Mouse (Mus musculus): ENCODE data around the gene Rnh1. TPM values are rescaled to one million over a fixed set of nuclear protein-coding genes. Genes with fewer than 3 reads are reported as not detected.

Rnh1 gene
- total RNA-seq, 4 experiments from 2014 or later: 339 to 382 (median 360) TPM

Small RNA genes lying within 50 kb of the gene (microRNA-seq; reads per million reads assigned to microRNA genes)
- gene Mir210: 158 to 285 reads per million in 2 experiments

Other genes with a start within 250 kb of the Rnh1 start
- gene Pgghg, start 231.5 kb downstream of the Rnh1 start, total RNA-seq (2022): 10 to 100 TPM; 37.1 to 69.0 (median 52.9) TPM
- 1 to 10 TPM; 1.1 to 2.7 (median 1.9) TPM for gene Ifitm5, start 222.6 kb downstream of the Rnh1 start, total RNA-seq (2022)
- not detected for gene Gm45717, start 216.9 kb downstream of the Rnh1 start, total RNA-seq (2022)
- 100 to 1,000 TPM; 431 to 671 (median 563) TPM for gene Ifitm2, start 216.9 kb downstream of the Rnh1 start, total RNA-seq (2022)
- gene Ifitm1, start 205.6 kb downstream of the Rnh1 start, total RNA-seq (2022): 10 to 100 TPM; 10.6 to 14.0 (median 13.4) TPM
- gene Ifitm3, start 162.1 kb downstream of the Rnh1 start, total RNA-seq (2022): 100 to 1,000 TPM; 105 to 128 (median 116) TPM
- gene Ifitm6, start 154.9 kb downstream of the Rnh1 start, total RNA-seq (2022): 1 to 10 TPM in 2 of 4 experiments, under 1 TPM in 1, not detected in 1; 0.81 to 1.5 (median 1.2) TPM
- not detected for gene Gm17387, start 143.7 kb downstream of the Rnh1 start, total RNA-seq (2022)
- 1 to 10 TPM; 2.0 to 6.1 (median 2.7) TPM for gene B4galnt4, start 111.8 kb downstream of the Rnh1 start, total RNA-seq (2022)
- gene Pkp3, start 94.6 kb downstream of the Rnh1 start, total RNA-seq (2022): 1 to 10 TPM; 1.6 to 3.1 (median 2.1) TPM
- gene Sigirr, start 72.3 kb downstream of the Rnh1 start, total RNA-seq (2022): 1 to 10 TPM; 4.2 to 5.8 (median 4.8) TPM
- under 1 TPM in 1 of 4 experiments, not detected in 3; 0.21 TPM for gene Ano9, start 55.1 kb downstream of the Rnh1 start, total RNA-seq (2022)
- gene Ptdss2, start 50.5 kb downstream of the Rnh1 start, total RNA-seq (2022): 10 to 100 TPM; 36.4 to 46.7 (median 43.0) TPM
- gene Hras, start 21.1 kb upstream of the Rnh1 start, total RNA-seq (2022): 100 to 1,000 TPM in 1 of 4 experiments, 10 to 100 TPM in 3; 80.0 to 105 (median 92.6) TPM
- gene Lrrc56, start 21.3 kb upstream of the Rnh1 start, total RNA-seq (2022): 10 to 100 TPM in 1 of 4 experiments, 1 to 10 TPM in 3; 6.6 to 12.1 (median 8.4) TPM
- under 1 TPM; 0.12 to 0.94 (median 0.66) TPM for gene Lmntd2, start 41.2 kb upstream of the Rnh1 start, total RNA-seq (2022)
- 1 to 10 TPM; 5.6 to 7.7 (median 6.3) TPM for gene Rassf7, start 43.0 kb upstream of the Rnh1 start, total RNA-seq (2022)
- gene Phrf1, start 55.9 kb upstream of the Rnh1 start, total RNA-seq (2022): 10 to 100 TPM; 79.8 to 92.9 (median 84.3) TPM
- gene Irf7, start 93.6 kb upstream of the Rnh1 start, total RNA-seq (2022): 10 to 100 TPM in 2 of 4 experiments, 1 to 10 TPM in 2; 7.0 to 10.7 (median 9.4) TPM
- gene Cdhr5, start 103.9 kb upstream of the Rnh1 start, total RNA-seq (2022): 1 to 10 TPM; 2.3 to 5.5 (median 3.2) TPM
- under 1 TPM in 1 of 4 experiments, not detected in 3; 0.67 TPM for gene Sct, start 106.3 kb upstream of the Rnh1 start, total RNA-seq (2022)
- gene Drd4, start 119.1 kb upstream of the Rnh1 start, total RNA-seq (2022): 1 to 10 TPM in 1 of 4 experiments, under 1 TPM in 1, not detected in 2; 0.40 to 1.3 TPM
- 10 to 100 TPM; 27.1 to 47.4 (median 36.7) TPM for gene Deaf1, start 154.8 kb upstream of the Rnh1 start, total RNA-seq (2022)
- gene Tmem80, start 154.9 kb upstream of the Rnh1 start, total RNA-seq (2022): 10 to 100 TPM; 31.4 to 46.6 (median 34.8) TPM
- 1 to 10 TPM; 2.0 to 2.9 (median 2.3) TPM for gene Eps8l2, start 166.0 kb upstream of the Rnh1 start, total RNA-seq (2022)
- gene Taldo1, start 219.3 kb upstream of the Rnh1 start, total RNA-seq (2022): 100 to 1,000 TPM; 429 to 671 (median 576) TPM
- 10 to 100 TPM; 38.9 to 52.2 (median 47.6) TPM for gene Gatd1, start 241.3 kb upstream of the Rnh1 start, total RNA-seq (2022)

Data from adrenal gland, adult 8-10 months (tissue).